In the genomic region with DNA sequence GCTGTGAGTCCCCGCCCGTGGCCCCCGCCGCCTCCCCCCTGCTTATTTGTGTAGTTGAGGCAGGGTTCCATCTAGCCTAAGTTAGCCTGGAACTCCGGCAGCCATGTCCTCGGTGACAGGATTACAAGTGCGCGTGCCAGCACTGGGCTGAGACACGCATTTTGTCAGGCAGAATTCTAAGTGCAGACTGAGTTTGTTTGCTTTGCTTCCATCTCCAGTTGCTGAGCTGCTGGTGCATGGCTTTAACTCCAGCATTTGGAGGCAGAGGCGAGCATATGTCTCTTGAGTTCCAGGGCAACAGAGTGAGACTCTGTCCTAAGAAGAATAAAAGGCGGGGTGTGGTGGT, we compare ENCODE assay signal across 8 mouse cellular contexts. TPM values are rescaled to one million over a fixed set of nuclear protein-coding genes. Genes with fewer than 3 reads are reported as not detected.
A peak's percentile ranks its signal among the peaks of the same experiment; 100 is the strongest.
DNase-seq lines count a peak whose midpoint lies in the region; ATAC-seq and TF ChIP-seq lines count a peak whose summit lies in the region.

No protein-coding gene starts in this region.

- ATAC-seq in limb, embryonic 13.5 days (ENCODE audit: low FRiP score, low read depth) = peak; percentile 4; the same call in 1 of the 2 replicates
- ATAC-seq in stomach, embryonic 15.5 days (ENCODE audit: insufficient read depth, low FRiP score, low read depth) = peak; percentile 11
- ATAC-seq in megakaryocyte-erythroid progenitor cell, adult 5-6 weeks (replicated peaks; ENCODE audit: low FRiP score, low TSS enrichment, poor library complexity, severe bottlenecking) = no peak

- TF ChIP-seq POLR2A in thymus, adult 2 months (IDR thresholded peaks at IDR 0.05; ENCODE audit: control insufficient read depth, extremely low read depth, insufficient read depth, low read length, poor library complexity) = no peak

- H3K4me3 ChIP-seq in thymus, adult 2 months (ENCODE audit: control insufficient read depth, insufficient read depth, low read length) = peak overlapping the region; percentile 91
- H3K4me3 ChIP-seq in limb, embryonic 13.5 days = peak overlapping the region; percentile 78
- H3K4me3 ChIP-seq in stomach, embryonic 15.5 days (replicated peaks) = peak overlapping the region; percentile 90

- DNase-seq in cerebellum, adult 11-12 months = peak; percentile 48
- DNase-seq in cerebellum, adult 11 months = no peak
- DNase-seq in thymus, adult 2 months = no peak
- no peak for DNase-seq in thymus, postnatal 4 days
- no peak for DNase-seq in kidney, adult 9 months

- H3K27ac ChIP-seq in thymus, adult 2 months (ENCODE audit: control insufficient read depth, insufficient read depth, low read length) = no peak overlapping the region
- peak overlapping the region; percentile 92 for H3K27ac ChIP-seq in limb, embryonic 13.5 days
- H3K27ac ChIP-seq in stomach, embryonic 15.5 days = peak overlapping the region; percentile 96

- H3K9ac ChIP-seq in limb, embryonic 13.5 days = peak overlapping the region; percentile 91
- peak overlapping the region; percentile 92 for H3K9ac ChIP-seq in stomach, embryonic 15.5 days

- 4% methylated on average over 11 of the region's 11 CpGs for WGBS in thymus, adult 2 months
- WGBS in limb, embryonic 13.5 days = 3% methylated on average over 11 of the region's 11 CpGs
- WGBS in stomach, embryonic 15.5 days = under 1% methylated on average over 11 of the region's 11 CpGs

- no peak for TF ChIP-seq CTCF in thymus, adult 2 months (IDR thresholded peaks at IDR 0.05; ENCODE audit: borderline replicate concordance, control insufficient read depth, extremely low read depth, insufficient read depth, low read length, poor library complexity)

- H3K4me2 ChIP-seq in limb, embryonic 13.5 days (replicated peaks) = peak overlapping the region; percentile 82
- peak overlapping the region; percentile 83 for H3K4me2 ChIP-seq in stomach, embryonic 15.5 days

- H3K36me3 ChIP-seq in thymus, adult 2 months (ENCODE audit: control insufficient read depth, insufficient read depth, low read length) = 0 out of 2 replicates have a peak, but pooled peaks cover 5% of the 10 kb centered on the region
- H3K36me3 ChIP-seq in limb, embryonic 13.5 days = peaks cover 34% of the 10 kb centered on the region
- peaks cover 22% of the 10 kb centered on the region for H3K36me3 ChIP-seq in stomach, embryonic 15.5 days

- H3K27me3 ChIP-seq in thymus, adult 2 months (ENCODE audit: control insufficient read depth, insufficient read depth, low read length) = no peaks in the 10 kb centered on the region
- no peaks in the 10 kb centered on the region for H3K27me3 ChIP-seq in limb, embryonic 13.5 days
- no peaks in the 10 kb centered on the region for H3K27me3 ChIP-seq in stomach, embryonic 15.5 days (replicated peaks)

- peaks cover 18% of the 10 kb centered on the region for H3K4me1 ChIP-seq in thymus, adult 2 months (replicated peaks; ENCODE audit: control insufficient read depth, insufficient read depth, low read length)
- H3K4me1 ChIP-seq in limb, embryonic 13.5 days = peaks cover 28% of the 10 kb centered on the region
- H3K4me1 ChIP-seq in stomach, embryonic 15.5 days = peaks cover 11% of the 10 kb centered on the region; the same call in 1 of the 2 replicates

- no peaks in the 10 kb centered on the region for H3K9me3 ChIP-seq in limb, embryonic 13.5 days
- H3K9me3 ChIP-seq in stomach, embryonic 15.5 days = no peaks in the 10 kb centered on the region

RNA-seq across cellular contexts. Expression of gene Fance, which starts 0.5 kb away (rescaled TPM):
- 31.3 and 37.7 TPM in 2 replicates for polyA plus RNA-seq in thymus, adult 2 months (2012; rRNA removed)
- polyA plus RNA-seq in limb, embryonic 13.5 days (2015; fragmentation: Nextera tagmentation; extraction: Ambion mirVana) = 36.0 and 37.3 TPM in 2 replicates
- 26.9 and 29.9 TPM in 2 replicates for polyA plus RNA-seq in stomach, embryonic 15.5 days (2015; fragmentation: Nextera tagmentation; extraction: Ambion mirVana)
- total RNA-seq in megakaryocyte-erythroid progenitor cell, adult 5-6 weeks (2014; fragmentation: Nextera tagmentation) = 47.6 and 82.8 TPM in 2 replicates
- total RNA-seq in megakaryocyte-erythroid progenitor cell, adult 5-6 weeks (2017) = 21.0 and 56.9 TPM in 2 replicates

RNA-seq across cellular contexts. Expression of gene Rpl10a, which starts 14.4 kb away (rescaled TPM):
- 3,187 and 3,626 TPM in 2 replicates for polyA plus RNA-seq in thymus, adult 2 months (2012; rRNA removed)
- 580 and 609 TPM in 2 replicates for polyA plus RNA-seq in limb, embryonic 13.5 days (2015; fragmentation: Nextera tagmentation; extraction: Ambion mirVana)
- 490 and 616 TPM in 2 replicates for polyA plus RNA-seq in stomach, embryonic 15.5 days (2015; fragmentation: Nextera tagmentation; extraction: Ambion mirVana)
- total RNA-seq in megakaryocyte-erythroid progenitor cell, adult 5-6 weeks (2014; fragmentation: Nextera tagmentation) = 3,438 and 3,746 TPM in 2 replicates
- 861 and 1,170 TPM in 2 replicates for total RNA-seq in megakaryocyte-erythroid progenitor cell, adult 5-6 weeks (2017)

RNA-seq across cellular contexts. Expression of gene Tead3, which starts 36.8 kb away (rescaled TPM):
- 10.6 and 11.6 TPM in 2 replicates for polyA plus RNA-seq in thymus, adult 2 months (2012; rRNA removed)
- polyA plus RNA-seq in limb, embryonic 13.5 days (2015; fragmentation: Nextera tagmentation; extraction: Ambion mirVana) = 14.9 and 15.4 TPM in 2 replicates
- polyA plus RNA-seq in stomach, embryonic 15.5 days (2015; fragmentation: Nextera tagmentation; extraction: Ambion mirVana) = 11.5 and 12.0 TPM in 2 replicates
- total RNA-seq in megakaryocyte-erythroid progenitor cell, adult 5-6 weeks (2014; fragmentation: Nextera tagmentation) = 0.20 and 0.37 TPM in 2 replicates
- 0.30 TPM in 1 of 2 replicates, not detected in the other for total RNA-seq in megakaryocyte-erythroid progenitor cell, adult 5-6 weeks (2017)

RNA-seq across cellular contexts. Expression of gene Tulp1, which starts 51.2 kb away (rescaled TPM):
- polyA plus RNA-seq in thymus, adult 2 months (2012; rRNA removed) = 0.35 and 0.59 TPM in 2 replicates
- polyA plus RNA-seq in limb, embryonic 13.5 days (2015; fragmentation: Nextera tagmentation; extraction: Ambion mirVana) = 7.1 and 7.5 TPM in 2 replicates
- polyA plus RNA-seq in stomach, embryonic 15.5 days (2015; fragmentation: Nextera tagmentation; extraction: Ambion mirVana) = 4.2 and 5.0 TPM in 2 replicates
- not detected in 2 replicates for total RNA-seq in megakaryocyte-erythroid progenitor cell, adult 5-6 weeks (2014; fragmentation: Nextera tagmentation)
- total RNA-seq in megakaryocyte-erythroid progenitor cell, adult 5-6 weeks (2017) = 0.99 TPM in 1 of 2 replicates, not detected in the other
